Mouse (Mus musculus) G1E (cell line): ENCODE data around the gene Gm5114.

ENCODE experiments used
- CTCF ChIP-seq: IDR thresholded peaks from 2 replicates; pipeline ENCODE4 v1.5.1; 2012; ENCODE audit warnings: low read depth, low read length, inconsistent platforms, mixed read lengths
- GATA1 ChIP-seq: IDR thresholded peaks from 2 replicates; pipeline ENCODE4 v1.6.1; 2012; ENCODE audit warnings: borderline replicate concordance, low read length, inconsistent platforms, mixed read lengths
- POLR2AphosphoS5 ChIP-seq: IDR thresholded peaks from 2 replicates; pipeline ENCODE4 v1.6.1; 2012; ENCODE audit warnings: low read depth, low read length, inconsistent platforms; ENCODE audit not compliant: insufficient replicate concordance

- TF ChIP-seq CTCF (no peak), POLR2AphosphoS5 (no peak), GATA1 (no peak)
These were observed 35.8 kb upstream of the Gm5114 start for GRCm38 (mm10) chr7:39448626-39449242.
